Mouse (Mus musculus) embryonic facial prominence, embryonic 13.5 days (tissue): ENCODE data around the gene Lhfp. TPM values are rescaled to one million over a fixed set of nuclear protein-coding genes. Genes with fewer than 3 reads are reported as not detected.

ENCODE experiments used
- ATAC-seq: fragments of 200-750 bp; cut with Nextera tagmentation; 2 replicates; pipeline ENCODE4 v1.8.0; 2017; ENCODE audit warnings: low read depth; ENCODE audit not compliant: insufficient number of reproducible peaks, insufficient read depth, low FRiP score, low TSS enrichment
- H3K27ac ChIP-seq: fragments of 300-500 bp; sonication (generic); 2 replicates; pipeline ENCODE4 v1.5.1; 2015; ENCODE audit warnings: moderate library complexity, mild to moderate bottlenecking, inconsistent platforms
- H3K27me3 ChIP-seq: fragments of 300-500 bp; sonication (generic); 2 replicates; pipeline ENCODE4 v1.6.1; 2015; ENCODE audit warnings: mild to moderate bottlenecking, inconsistent platforms
- H3K36me3 ChIP-seq: fragments of 300-500 bp; sonication (generic); 2 replicates; pipeline ENCODE4 v1.6.1; 2015; ENCODE audit warnings: mild to moderate bottlenecking, inconsistent platforms
- H3K4me1 ChIP-seq: fragments of 300-500 bp; sonication (generic); 2 replicates; pipeline ENCODE4 v1.6.1; 2015; ENCODE audit warnings: inconsistent platforms
- H3K4me2 ChIP-seq: fragments of 300-500 bp; sonication (generic); 2 replicates; pipeline ENCODE4 v1.6.1; 2015; ENCODE audit warnings: moderate library complexity, mild to moderate bottlenecking, inconsistent platforms
- H3K4me3 ChIP-seq: fragments of 300-500 bp; sonication (generic); 2 replicates; pipeline ENCODE4 v1.5.1; 2015; ENCODE audit warnings: mild to moderate bottlenecking, inconsistent platforms
- H3K9ac ChIP-seq: fragments of 300-500 bp; sonication (generic); 2 replicates; pipeline ENCODE4 v1.6.1; 2015; ENCODE audit warnings: mild to moderate bottlenecking, inconsistent platforms
- H3K9me3 ChIP-seq: fragments of 300-500 bp; sonication (generic); 2 replicates; pipeline ENCODE4 v1.6.1; 2016; ENCODE audit warnings: inconsistent platforms
- WGBS: fragments of 180-500 bp; shearing (Covaris S2); methylation state at CpG from one replicate; pipeline ENCODE4 v1.1.7; 2015; ENCODE audit warnings: mixed read lengths; 5-methylcytosine and 5-hydroxymethylcytosine counted together
- polyA plus RNA-seq: library from polyadenylated mRNA; unstranded; fragments of >200 nt; fragmentation: Nextera tagmentation; extraction: Ambion mirVana; gene quantifications from 2 replicates; pipeline ENCODE4 v1.2.1, GENCODE M21; 2015

The Lhfp gene
- polyA plus RNA-seq, 1 experiment from 2014 or later = 44.7 TPM

DNA sequence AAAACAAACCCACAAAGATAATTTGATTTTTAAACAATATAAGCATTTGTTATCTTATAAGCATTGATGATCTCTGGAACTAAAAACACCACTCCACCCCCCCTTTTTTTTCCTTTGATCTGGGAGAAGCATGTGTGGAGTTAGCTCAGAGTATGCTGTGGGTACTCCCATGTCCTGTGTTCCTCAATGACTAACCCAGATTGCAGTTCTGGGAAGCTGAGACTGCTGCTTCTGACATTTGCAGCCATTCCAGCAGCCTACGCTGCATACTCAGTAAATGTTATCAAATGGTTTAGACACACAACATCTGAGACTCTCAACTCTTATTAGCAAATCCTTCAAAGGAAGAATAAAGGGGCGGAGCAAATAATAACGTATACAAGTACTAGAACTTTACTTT is 128.2 kb downstream of the Lhfp start:
- 74% methylated on average over 3 of the region's 3 CpGs for WGBS

GRCm38 (mm10) chr3:53173310-53174063 is 132.2 kb downstream of the Lhfp start:
- WGBS = 58% methylated on average over 10 of the region's 10 CpGs
- no peak for ATAC-seq

More for the DNA sequence above, 128.2 kb downstream of the Lhfp start:
- no peak for ATAC-seq
- Histone ChIP-seq H3K27ac (no peak overlapping the region), H3K4me2 (no peak overlapping the region), H3K9me3 (no peaks in the 10 kb centered on the region), H3K4me3 (no peak overlapping the region), H3K27me3 (no peaks in the 10 kb centered on the region), H3K4me1 (peaks cover 6% of the 10 kb centered on the region; the same call in 1 of the 2 replicates), H3K9ac (no peak overlapping the region), H3K36me3 (no peaks in the 10 kb centered on the region)

GRCm38 (mm10) chr3:53179936-53180335 is 138.6 kb downstream of the Lhfp start:
- Histone ChIP-seq H3K4me3 (no peak overlapping the region), H3K9me3 (no peaks in the 10 kb centered on the region), H3K4me1 (peaks cover 10% of the 10 kb centered on the region; the same call in 1 of the 2 replicates), H3K36me3 (no peaks in the 10 kb centered on the region), H3K4me2 (no peak overlapping the region), H3K27ac (no peak overlapping the region), H3K9ac (no peak overlapping the region), H3K27me3 (no peaks in the 10 kb centered on the region)
- no peak for ATAC-seq
- 91% methylated on average over 6 of the region's 6 CpGs for WGBS

More at GRCm38 (mm10) chr3:53173310-53174063, 132.2 kb downstream of the Lhfp start:
- no peaks in the 10 kb centered on the region for H3K27me3 ChIP-seq
- no peaks in the 10 kb centered on the region for H3K4me1 ChIP-seq
- H3K4me3 ChIP-seq = no peak overlapping the region
- H3K4me2 ChIP-seq = no peak overlapping the region
- no peak overlapping the region for H3K27ac ChIP-seq
- no peaks in the 10 kb centered on the region for H3K36me3 ChIP-seq
- no peaks in the 10 kb centered on the region for H3K9me3 ChIP-seq
- no peak overlapping the region for H3K9ac ChIP-seq

- H3K27me3 ChIP-seq = no peaks in the 10 kb centered on the region
- no peak for ATAC-seq
- H3K9me3 ChIP-seq = no peaks in the 10 kb centered on the region
- no peak overlapping the region for H3K27ac ChIP-seq
- peaks cover 10% of the 10 kb centered on the region; the same call in 1 of the 2 replicates for H3K4me1 ChIP-seq
- no peaks in the 10 kb centered on the region for H3K36me3 ChIP-seq
- no peak overlapping the region for H3K4me3 ChIP-seq
- H3K4me2 ChIP-seq = no peak overlapping the region
- H3K9ac ChIP-seq = no peak overlapping the region
- 89% methylated on average over 2 of the region's 2 CpGs for WGBS
Measured at GRCm38 (mm10) chr3:53185439-53185838, 144.1 kb downstream of the Lhfp start.

DNA sequence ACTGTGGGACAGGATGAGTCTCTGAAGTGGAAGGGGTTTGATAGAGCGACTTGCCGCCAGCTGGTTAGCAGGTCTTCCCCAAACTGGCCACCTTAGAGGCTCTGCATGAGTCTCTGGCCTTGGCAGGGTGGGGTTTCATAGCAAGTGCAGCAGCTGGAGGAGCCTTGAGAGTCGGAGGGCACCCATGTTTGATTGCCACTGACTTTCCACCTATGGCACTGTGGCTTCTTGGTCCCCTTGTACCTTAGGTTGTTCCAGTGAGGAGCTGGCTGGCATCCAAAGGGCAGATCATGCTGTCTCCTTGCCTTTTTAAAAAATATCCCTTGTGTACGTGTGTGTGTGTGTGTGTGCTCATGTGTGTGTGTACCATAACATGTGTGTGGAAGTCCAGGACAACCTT is 152.1 kb downstream of the Lhfp start:
- H3K4me3 ChIP-seq = no peak overlapping the region
- 82% methylated on average over 4 of the region's 4 CpGs for WGBS

GRCm38 (mm10) chr3:53195666-53196107 is 154.4 kb downstream of the Lhfp start:
- Histone ChIP-seq H3K36me3 (no peaks in the 10 kb centered on the region), H3K27me3 (peaks cover 4% of the 10 kb centered on the region; the same call in 1 of the 2 replicates), H3K4me2 (no peak overlapping the region), H3K4me3 (no peak overlapping the region), H3K4me1 (peaks cover 13% of the 10 kb centered on the region), H3K27ac (no peak overlapping the region), H3K9ac (no peak overlapping the region), H3K9me3 (no peaks in the 10 kb centered on the region)
- 52% methylated on average over 8 of the region's 8 CpGs for WGBS
- ATAC-seq = no peak

More for the DNA sequence above, 152.1 kb downstream of the Lhfp start:
- peaks cover 9% of the 10 kb centered on the region for H3K4me1 ChIP-seq
- no peak overlapping the region for H3K27ac ChIP-seq
- no peak for ATAC-seq
- no peak overlapping the region for H3K4me2 ChIP-seq
- peaks cover 4% of the 10 kb centered on the region; the same call in 1 of the 2 replicates for H3K27me3 ChIP-seq
- no peaks in the 10 kb centered on the region for H3K9me3 ChIP-seq
- no peaks in the 10 kb centered on the region for H3K36me3 ChIP-seq
- H3K9ac ChIP-seq = no peak overlapping the region

DNA sequence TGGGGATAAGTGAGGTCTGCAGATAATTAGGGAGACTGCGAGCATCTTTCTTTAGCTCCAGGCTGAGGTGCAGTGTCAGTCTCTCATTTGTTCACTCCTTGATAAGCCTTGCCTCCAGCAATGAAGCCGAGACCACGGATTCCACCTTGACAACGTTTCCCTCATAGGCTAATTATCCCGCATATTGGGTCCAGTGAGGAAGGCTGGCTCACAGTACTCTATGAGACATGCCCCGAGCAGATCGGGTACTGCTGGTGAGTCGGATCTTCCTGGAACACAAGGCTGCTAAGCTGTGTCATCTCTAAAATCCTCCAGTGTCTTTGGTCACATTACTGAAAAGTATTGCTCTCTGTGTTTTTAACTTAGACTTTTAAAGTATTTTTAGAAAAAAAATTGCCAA is 158.8 kb downstream of the Lhfp start:
- Histone ChIP-seq H3K27ac (no peak overlapping the region), H3K9me3 (no peaks in the 10 kb centered on the region), H3K36me3 (no peaks in the 10 kb centered on the region), H3K4me2 (no peak overlapping the region), H3K4me3 (no peak overlapping the region), H3K4me1 (peaks cover 53% of the 10 kb centered on the region), H3K9ac (no peak overlapping the region), H3K27me3 (peaks cover 2% of the 10 kb centered on the region; the same call in 1 of the 2 replicates)
- ATAC-seq = no peak
- 47% methylated on average over 8 of the region's 8 CpGs for WGBS

DNA sequence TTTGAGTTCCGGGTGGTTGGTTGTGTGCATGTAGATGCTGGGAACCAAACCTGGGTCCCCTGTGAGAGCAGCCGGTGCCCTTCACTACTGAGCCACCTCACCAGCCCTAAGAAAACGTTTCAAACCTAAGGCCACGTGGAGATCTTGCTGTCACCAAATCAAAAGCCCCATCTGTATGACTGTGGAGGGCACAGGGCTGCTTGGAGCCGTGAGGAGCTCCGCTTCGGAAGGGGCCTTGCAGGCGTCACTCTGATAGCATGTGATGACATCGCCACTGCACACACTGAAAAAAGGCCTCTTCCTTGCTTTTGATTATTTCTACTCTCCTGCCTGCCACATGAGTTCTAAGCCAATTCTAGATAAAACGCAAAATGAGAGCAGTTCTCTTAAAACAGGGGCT is 159.5 kb downstream of the Lhfp start:
- H3K27me3 ChIP-seq = peaks cover 2% of the 10 kb centered on the region; the same call in 1 of the 2 replicates
- H3K4me3 ChIP-seq = no peak overlapping the region
- H3K4me1 ChIP-seq = peaks cover 50% of the 10 kb centered on the region
- no peak overlapping the region for H3K9ac ChIP-seq
- H3K9me3 ChIP-seq = no peaks in the 10 kb centered on the region
- no peaks in the 10 kb centered on the region for H3K36me3 ChIP-seq
- no peak for ATAC-seq
- no peak overlapping the region for H3K27ac ChIP-seq
- 72% methylated on average over 10 of the region's 10 CpGs for WGBS
- H3K4me2 ChIP-seq = no peak overlapping the region

GRCm38 (mm10) chr3:53201670-53202069 is 160.3 kb downstream of the Lhfp start:
- 25% methylated on average over 10 of the region's 10 CpGs for WGBS
- Histone ChIP-seq H3K27ac (peak overlapping the region; percentile 49; the same call in 1 of the 2 replicates), H3K4me2 (peak overlapping the region; percentile 27)

DNA sequence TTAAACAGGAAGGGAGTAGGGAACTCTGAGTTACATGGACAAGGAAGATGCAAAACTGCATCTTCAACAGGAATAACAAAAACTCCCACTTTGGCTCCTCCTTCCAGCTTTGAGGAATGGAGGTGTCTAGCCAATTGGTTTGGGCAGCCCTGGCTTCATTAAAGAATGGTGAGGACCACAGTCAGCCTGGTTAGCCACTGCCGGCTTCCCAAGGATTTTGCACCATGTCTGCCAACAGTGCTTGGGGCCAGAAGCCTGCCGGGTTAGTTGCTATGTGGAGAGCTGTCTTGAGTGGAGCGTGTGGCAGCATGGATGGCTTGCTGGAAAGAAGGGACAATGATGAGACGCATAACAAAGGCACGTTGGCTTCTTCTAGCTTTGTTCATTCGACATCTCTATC is 160.9 kb downstream of the Lhfp start:
- no peak overlapping the region for H3K4me2 ChIP-seq
- H3K4me1 ChIP-seq = peaks cover 57% of the 10 kb centered on the region
- no peak overlapping the region for H3K4me3 ChIP-seq
- 57% methylated on average over 6 of the region's 6 CpGs for WGBS
- H3K36me3 ChIP-seq = no peaks in the 10 kb centered on the region
- H3K27ac ChIP-seq = peak overlapping the region; percentile 64
- ATAC-seq = no peak
- H3K9ac ChIP-seq = no peak overlapping the region
- H3K9me3 ChIP-seq = no peaks in the 10 kb centered on the region
- H3K27me3 ChIP-seq = peaks cover 2% of the 10 kb centered on the region; the same call in 1 of the 2 replicates

More at GRCm38 (mm10) chr3:53201670-53202069, 160.3 kb downstream of the Lhfp start:
- peaks cover 2% of the 10 kb centered on the region; the same call in 1 of the 2 replicates for H3K27me3 ChIP-seq
- 0 out of 2 replicates have a peak, but pooled peaks have one; percentile 20 for ATAC-seq
- H3K4me3 ChIP-seq = no peak overlapping the region
- H3K9ac ChIP-seq = no peak overlapping the region
- no peaks in the 10 kb centered on the region for H3K9me3 ChIP-seq
- H3K36me3 ChIP-seq = no peaks in the 10 kb centered on the region
- peaks cover 52% of the 10 kb centered on the region for H3K4me1 ChIP-seq

DNA sequence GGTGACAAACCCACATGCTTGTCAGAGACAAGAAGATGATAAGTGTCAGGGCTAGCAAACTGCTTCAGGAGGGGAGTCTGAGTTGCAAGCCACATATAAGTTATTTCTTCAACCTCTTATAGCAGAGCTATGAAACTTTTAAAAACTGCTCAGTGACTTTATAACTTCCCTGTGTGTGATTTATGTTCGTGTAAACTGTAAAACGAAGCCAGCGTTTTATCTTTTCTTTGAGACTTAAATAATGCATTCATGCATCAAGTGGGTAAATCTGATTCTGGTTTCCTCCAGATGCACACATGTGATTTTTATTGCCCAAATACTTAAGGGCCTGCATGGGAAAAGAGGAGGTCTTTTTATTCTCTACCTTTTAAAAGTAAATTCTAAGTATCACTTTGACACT is 161.4 kb downstream of the Lhfp start:
- no peak overlapping the region for H3K9ac ChIP-seq
- peak overlapping the region; percentile 64; the same call in 1 of the 2 replicates for H3K27ac ChIP-seq
- WGBS = 46% methylated on average over 3 of the region's 3 CpGs
- peaks cover 2% of the 10 kb centered on the region; the same call in 1 of the 2 replicates for H3K27me3 ChIP-seq
- H3K36me3 ChIP-seq = no peaks in the 10 kb centered on the region
- H3K9me3 ChIP-seq = no peaks in the 10 kb centered on the region
- H3K4me1 ChIP-seq = peaks cover 57% of the 10 kb centered on the region
- H3K4me2 ChIP-seq = no peak overlapping the region
- no peak for ATAC-seq
- no peak overlapping the region for H3K4me3 ChIP-seq

DNA sequence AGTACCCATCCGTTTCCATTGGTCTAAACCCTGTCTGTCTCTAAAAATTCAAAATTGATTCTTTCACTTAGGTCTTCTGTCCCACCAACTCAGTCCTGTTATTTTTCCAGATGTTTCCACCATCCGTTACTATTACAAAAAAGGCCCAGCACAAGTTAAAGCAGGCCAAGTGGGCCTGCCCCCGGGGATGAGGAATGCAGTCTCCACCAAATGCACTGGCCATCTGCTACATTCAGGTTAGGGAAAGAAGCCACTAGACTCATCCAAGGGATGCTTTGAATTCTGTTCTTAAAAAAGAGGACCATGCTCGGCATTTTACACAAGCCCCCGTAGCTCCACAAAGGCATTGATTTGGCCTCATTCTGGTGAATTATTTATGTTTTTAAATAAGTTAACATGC is 162.3 kb downstream of the Lhfp start:
- ATAC-seq = no peak
- H3K27me3 ChIP-seq = peaks cover 2% of the 10 kb centered on the region; the same call in 1 of the 2 replicates

More for the DNA sequence above, 162.3 kb downstream of the Lhfp start:
- Histone ChIP-seq H3K36me3 (no peaks in the 10 kb centered on the region), H3K27ac (no peak overlapping the region), H3K4me3 (no peak overlapping the region), H3K4me1 (peaks cover 57% of the 10 kb centered on the region), H3K4me2 (no peak overlapping the region), H3K9me3 (no peaks in the 10 kb centered on the region), H3K9ac (no peak overlapping the region)
- 69% methylated on average over 5 of the region's 5 CpGs for WGBS
